Mouse (Mus musculus) spleen, adult 2 months (tissue): ENCODE results near the gene Thada.

Source experiments
- CTCF ChIP-seq: fragments of 200-500 bp; IDR thresholded peaks from 2 replicates; pipeline ENCODE4 v1.5.1; 2011; ENCODE audit warnings: mild to moderate bottlenecking, inconsistent platforms; ENCODE audit not compliant: insufficient read depth, insufficient read length, insufficient replicate concordance; ENCODE audit errors: extremely low read depth
- POLR2A ChIP-seq: fragments of 200-500 bp; IDR thresholded peaks from 2 replicates; pipeline ENCODE4 v1.6.1; 2011; ENCODE audit warnings: low read depth, low read length, inconsistent platforms

- no peak for TF ChIP-seq POLR2A
- TF ChIP-seq CTCF, result no peak
These were observed 209.7 kb downstream of the Thada start for GRCm38 (mm10) chr17:84256278-84256819.
